Mouse (Mus musculus) induced T-regulatory cell, adult 2 months (primary cell): Measurements from ENCODE around the gene Arel1.
A peak's percentile ranks its signal among the peaks of the same experiment; 100 is the strongest.

Experiments used
- DNase-seq: peaks from one replicate; pipeline ENCODE4 v3.0.0-alpha.2; 2012; ENCODE audit warnings: low read depth

The Arel1 gene

GRCm38 (mm10) chr12:84907024-84907626 lies 63.6 kb downstream of the Arel1 start:
- DNase-seq, result no peak

GRCm38 (mm10) chr12:84904399-84904798 lies 66.3 kb downstream of the Arel1 start:
- no peak for DNase-seq

GRCm38 (mm10) chr12:84900317-84900716 lies 70.4 kb downstream of the Arel1 start:
- no peak for DNase-seq

- no peak for DNase-seq
Measured at GRCm38 (mm10) chr12:84897322-84897721, 73.4 kb downstream of the Arel1 start.

- no peak for DNase-seq
Measured at GRCm38 (mm10) chr12:84896235-84896634, 74.5 kb downstream of the Arel1 start.

- DNase-seq, result no peak
Measured at GRCm38 (mm10) chr12:84893648-84894628, 76.8 kb downstream of the Arel1 start.

GRCm38 (mm10) chr12:84890289-84890688 lies 80.4 kb downstream of the Arel1 start:
- DNase-seq, result no peak

- no peak for DNase-seq
Measured at GRCm38 (mm10) chr12:84885107-84885876, 85.4 kb downstream of the Arel1 start.

- peak; percentile 13 for DNase-seq
Measured at GRCm38 (mm10) chr12:84884423-84885076, 86.2 kb downstream of the Arel1 start.

GRCm38 (mm10) chr12:84882796-84883195 lies 87.9 kb downstream of the Arel1 start:
- DNase-seq, result peak; percentile 21

- no peak for DNase-seq
Measured at GRCm38 (mm10) chr12:84880091-84880490, 90.6 kb downstream of the Arel1 start.

- peak; percentile 92 for DNase-seq
Measured at GRCm38 (mm10) chr12:84876481-84877121, 94.1 kb downstream of the Arel1 start, which contains the start of gene Ltbp2. Gene Ltbp2, minus strand, starts transcription at chr12:84876532.

GRCm38 (mm10) chr12:84875761-84876480 lies 94.8 kb downstream of the Arel1 start:
- DNase-seq, result peak; percentile 32

- DNase-seq, result peak; percentile 80
Measured at GRCm38 (mm10) chr12:84873434-84873833, 97.3 kb downstream of the Arel1 start.

GRCm38 (mm10) chr12:84872310-84872709 lies 98.4 kb downstream of the Arel1 start:
- DNase-seq, result no peak
